Mouse (Mus musculus) G1E (cell line): ENCODE measurements around the gene Wnt4.

Experiments used
- CTCF ChIP-seq: IDR thresholded peaks from 2 replicates; pipeline ENCODE4 v1.5.1; 2012; ENCODE audit warnings: low read depth, low read length, inconsistent platforms, mixed read lengths
- GATA1 ChIP-seq: IDR thresholded peaks from 2 replicates; pipeline ENCODE4 v1.6.1; 2012; ENCODE audit warnings: borderline replicate concordance, low read length, inconsistent platforms, mixed read lengths
- POLR2AphosphoS5 ChIP-seq: IDR thresholded peaks from 2 replicates; pipeline ENCODE4 v1.6.1; 2012; ENCODE audit warnings: low read depth, low read length, inconsistent platforms; ENCODE audit not compliant: insufficient replicate concordance

DNA sequence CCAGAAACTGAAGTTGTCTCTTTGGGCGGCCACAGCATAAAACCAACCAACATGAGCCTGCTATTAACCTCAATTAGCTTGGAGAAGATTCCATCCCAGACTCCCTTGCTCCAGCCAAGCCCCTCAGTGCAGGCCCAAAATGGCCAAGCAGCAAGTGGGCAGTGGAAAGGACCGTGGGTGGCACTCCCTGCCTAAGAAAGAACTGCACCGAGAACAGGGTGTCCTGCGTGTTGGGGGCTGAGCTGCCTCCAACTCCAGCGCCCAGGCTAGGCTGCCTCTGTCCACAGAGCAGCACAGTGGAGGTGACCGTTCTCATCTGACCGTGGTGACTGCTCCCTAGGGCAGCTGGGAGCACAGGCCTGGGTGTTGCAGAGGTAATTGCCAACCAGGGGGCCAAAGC, 16.7 kb downstream of the Wnt4 start:
- TF ChIP-seq CTCF = no peak
- no peak for TF ChIP-seq GATA1
- no peak for TF ChIP-seq POLR2AphosphoS5
